26 mouse cellular contexts compared by ENCODE assay signal in genomic region chr5:142329724-142330520, GRCm38 (mm10).
DNase-seq lines count a peak whose midpoint lies in the region; ATAC-seq and TF ChIP-seq lines count a peak whose summit lies in the region.
"Had no signal": no experiment of that assay in that cellular context is flagged by ENCODE, and none has a peak within 500 bp of the region (broad histone marks: within the 10 kb centered on the region; RNA-seq: fewer than 3 reads in every experiment).

No protein-coding gene starts in this region.

- H3K27me3 ChIP-seq in stomach, postnatal 0 days (ENCODE audit: control insufficient read depth, insufficient read depth, low read length): no peaks in the 10 kb centered on the region
- no peaks in the 10 kb centered on the region for H3K27me3 ChIP-seq in kidney, embryonic 15.5 days
- no peaks in the 10 kb centered on the region for H3K27me3 ChIP-seq in forebrain, embryonic 11.5 days (ENCODE audit: control insufficient read depth, insufficient read depth, low read length)
- H3K27me3 ChIP-seq: heart, embryonic 15.5 days; limb, embryonic 15.5 days had no signal

- no peaks in the 10 kb centered on the region for H3K9me3 ChIP-seq in stomach, postnatal 0 days (ENCODE audit: control insufficient read depth, low read length)
- H3K9me3 ChIP-seq in kidney, embryonic 15.5 days (replicated peaks): no peaks in the 10 kb centered on the region
- H3K9me3 ChIP-seq in forebrain, embryonic 11.5 days (ENCODE audit: control insufficient read depth, low read length): no peaks in the 10 kb centered on the region
- H3K9me3 ChIP-seq: forebrain, embryonic 10.5 days; heart, embryonic 15.5 days; limb, embryonic 15.5 days; midbrain, embryonic 10.5 days had no signal

- WGBS in stomach, postnatal 0 days: 72% methylated on average over 7 of the region's 7 CpGs
- WGBS in kidney, embryonic 15.5 days: 79% methylated on average over 7 of the region's 7 CpGs
- 86% methylated on average over 7 of the region's 7 CpGs for WGBS in forebrain, embryonic 11.5 days

- ATAC-seq in stomach, postnatal 0 days (ENCODE audit: low FRiP score, low TSS enrichment): no peak
- ATAC-seq in kidney, embryonic 15.5 days (replicated peaks; ENCODE audit: low FRiP score): no peak
- no peak for ATAC-seq in forebrain, embryonic 11.5 days (replicated peaks; ENCODE audit: low FRiP score)
- ATAC-seq: CD4-positive, CD25-positive, alpha-beta regulatory T cell, adult 4 months; forebrain, postnatal 0 days; hindbrain, postnatal 0 days; intestine, embryonic 16.5 days; midbrain, embryonic 16.5 days; Patski had no signal

- 0 out of 2 replicates have a peak, but pooled peaks have one; percentile 12 for TF ChIP-seq CTCF in stomach, postnatal 0 days (IDR thresholded peaks at IDR 0.05; ENCODE audit: low read depth)

- no peak for TF ChIP-seq EP300 in stomach, postnatal 0 days (optimal IDR thresholded peaks at IDR 0.05)

- H3K27ac ChIP-seq in stomach, postnatal 0 days (replicated peaks): no peak overlapping the region
- H3K27ac ChIP-seq in kidney, embryonic 15.5 days: no peak overlapping the region
- no peak overlapping the region for H3K27ac ChIP-seq in forebrain, embryonic 11.5 days (ENCODE audit: low read depth, low read length)
- H3K27ac ChIP-seq: forebrain, embryonic 10.5 days; heart, embryonic 15.5 days; hindbrain, postnatal 0 days; limb, embryonic 15.5 days; liver, embryonic 14.5 days; midbrain, embryonic 10.5 days had no signal

- no peaks in the 10 kb centered on the region for H3K4me1 ChIP-seq in stomach, postnatal 0 days (replicated peaks; ENCODE audit: control insufficient read depth, insufficient read depth)
- H3K4me1 ChIP-seq in kidney, embryonic 15.5 days: no peaks in the 10 kb centered on the region
- no peaks in the 10 kb centered on the region for H3K4me1 ChIP-seq in forebrain, embryonic 11.5 days (replicated peaks; ENCODE audit: control insufficient read depth, insufficient read depth, low read length)
- H3K4me1 ChIP-seq: heart, embryonic 15.5 days; limb, embryonic 15.5 days had no signal

- peak; percentile 42 for DNase-seq in A20 (ENCODE audit: low read depth, low spot score)
- peak; percentile 41 for DNase-seq in ZHBTc4 (ENCODE audit: low read depth, low spot score)
- peak; percentile 13 for DNase-seq in forelimb bud, embryonic 11.5 days (ENCODE audit: low read depth, low spot score)
- DNase-seq in stomach, postnatal 0 days (ENCODE audit: low spot score): no peak
- DNase-seq in forebrain, embryonic 11.5 days (ENCODE audit: low spot score): no peak
- no peak for DNase-seq in spleen, postnatal 4 days (ENCODE audit: low spot score in 2 of 2)
- DNase-seq: adrenal gland, adult 2 months; cerebellum, adult 11 months; cerebellum, postnatal 10 days; forebrain, postnatal 0 days; heart, postnatal 4 days; left cerebral cortex, postnatal 4 days; lung, embryonic 14.5 days; lung, postnatal 4 days; thymus, postnatal 14 days had no signal

- H3K36me3 ChIP-seq in stomach, postnatal 0 days (ENCODE audit: control insufficient read depth, insufficient read depth, low read length): no peaks in the 10 kb centered on the region
- no peaks in the 10 kb centered on the region for H3K36me3 ChIP-seq in kidney, embryonic 15.5 days
- no peaks in the 10 kb centered on the region for H3K36me3 ChIP-seq in forebrain, embryonic 11.5 days (ENCODE audit: control insufficient read depth, insufficient read depth, low read length)
- H3K36me3 ChIP-seq: forebrain, embryonic 10.5 days; heart, embryonic 15.5 days; limb, embryonic 15.5 days; midbrain, embryonic 10.5 days had no signal

- no peak overlapping the region for H3K4me2 ChIP-seq in stomach, postnatal 0 days (replicated peaks; ENCODE audit: low read depth)
- H3K4me2 ChIP-seq in kidney, embryonic 15.5 days: no peak overlapping the region
- H3K4me2 ChIP-seq in forebrain, embryonic 11.5 days (ENCODE audit: low read depth, low read length, severe bottlenecking): no peak overlapping the region
- H3K4me2 ChIP-seq: heart, embryonic 15.5 days; limb, embryonic 15.5 days; lung, embryonic 14.5 days had no signal

- H3K4me3 ChIP-seq in stomach, postnatal 0 days (ENCODE audit: low read depth, low read length): no peak overlapping the region
- no peak overlapping the region for H3K4me3 ChIP-seq in kidney, embryonic 15.5 days (replicated peaks)
- H3K4me3 ChIP-seq in forebrain, embryonic 11.5 days (ENCODE audit: low read depth, low read length): no peak overlapping the region
- H3K4me3 ChIP-seq: forebrain, embryonic 10.5 days; heart, embryonic 15.5 days; limb, embryonic 15.5 days; midbrain, embryonic 10.5 days had no signal

- no peak overlapping the region for H3K9ac ChIP-seq in stomach, postnatal 0 days (ENCODE audit: low read length)
- H3K9ac ChIP-seq in kidney, embryonic 15.5 days: no peak overlapping the region
- no peak overlapping the region for H3K9ac ChIP-seq in forebrain, embryonic 11.5 days (ENCODE audit: low read length)
- H3K9ac ChIP-seq: forebrain, postnatal 0 days; heart, embryonic 15.5 days; limb, embryonic 15.5 days; liver, embryonic 14.5 days; lung, embryonic 14.5 days had no signal

Comparison
In these comparisons a context has a peak if more than half of its experiments do, and no peak if none do; other contexts are left out.
1. DNase-seq: peak in A20 (single experiment), ZHBTc4 (single experiment) and forelimb bud, embryonic 11.5 days (single experiment); none in stomach, postnatal 0 days (single experiment), forebrain, embryonic 11.5 days (single experiment) and spleen, postnatal 4 days (0 of 2).